Mouse (Mus musculus) T-helper 1 cell (primary cell): ENCODE results near the gene Chd3.

Source experiments
- in situ Hi-C: fragments of 300-600 bp; cut with MboI, MseI; formaldehyde crosslinking; loops from one replicate; pipeline ENCODE4 v1.15.1; 2025; ENCODE audit warnings: high pct_unique_total_duplicates

Gene Chd3

GRCm38 (mm10) chr11:69366855-69367615 is 2.2 kb downstream of the Chd3 start:
- in situ Hi-C loops, result no loop called here

GRCm38 (mm10) chr11:69366157-69366854 is 2.9 kb downstream of the Chd3 start:
- in situ Hi-C loops, result no loop called here

GRCm38 (mm10) chr11:69365722-69366121 is 3.5 kb downstream of the Chd3 start:
- in situ Hi-C loops, result no loop called here

DNA sequence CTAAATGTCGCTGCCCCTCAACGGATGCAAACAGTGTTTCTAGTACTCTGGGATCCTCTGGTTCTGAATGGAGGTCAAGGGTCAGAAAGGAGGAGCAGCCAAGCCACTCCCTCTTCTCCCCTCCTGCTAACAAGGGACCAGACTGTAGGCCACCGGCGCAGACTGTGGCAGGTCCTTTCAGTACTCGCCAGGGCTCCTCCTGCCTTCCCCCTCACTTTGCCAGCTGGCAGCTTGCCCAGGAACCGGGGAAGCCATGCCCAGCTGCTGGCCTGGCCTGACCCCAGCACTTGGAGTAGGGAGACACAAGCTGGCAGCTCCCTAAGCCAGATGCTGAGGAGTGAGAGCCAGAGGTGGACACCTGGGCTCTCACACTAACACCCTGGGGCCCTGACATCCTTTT is 4.3 kb downstream of the Chd3 start:
- in situ Hi-C loops, result loop anchor here (5.0 kb wide), 1 partner anchor 103 kb away; no protein-coding TSS in a partner anchor

DNA sequence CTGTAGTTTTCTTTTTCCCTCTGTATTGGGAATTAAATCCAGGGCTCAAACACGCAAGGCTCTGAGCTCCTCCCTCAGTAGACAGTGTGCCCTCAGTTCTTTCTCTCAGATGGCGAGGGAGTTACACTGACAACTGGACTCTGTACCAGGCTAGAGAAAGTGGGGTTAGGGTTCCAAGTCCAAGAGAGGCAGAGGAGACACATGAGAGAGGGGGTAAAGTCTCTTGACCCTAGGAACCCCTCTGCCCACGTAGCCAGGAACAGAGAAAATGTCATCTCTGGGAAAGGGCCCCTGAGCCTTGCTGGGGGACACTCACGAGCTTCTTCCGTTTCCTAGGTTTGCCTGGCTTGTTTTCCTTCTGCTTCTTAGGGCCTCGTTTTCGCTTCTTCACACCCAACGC is 4.8 kb downstream of the Chd3 start:
- in situ Hi-C loops, result loop anchor here (5.0 kb wide), 1 partner anchor 102 kb away; no protein-coding TSS in a partner anchor

GRCm38 (mm10) chr11:69362479-69362878 is 6.7 kb downstream of the Chd3 start:
- in situ Hi-C loops, result loop anchor here (5.0 kb wide), 1 partner anchor 100 kb away; no protein-coding TSS in a partner anchor

- in situ Hi-C loops, result loop anchor here (5.0 kb wide), 1 partner anchor 100 kb away; no protein-coding TSS in a partner anchor
These were observed 7.2 kb downstream of the Chd3 start for GRCm38 (mm10) chr11:69362021-69362420.

GRCm38 (mm10) chr11:69357690-69358089 is 11.5 kb downstream of the Chd3 start:
- in situ Hi-C loops, result no loop called here

- in situ Hi-C loops, result no loop called here
These were observed 12.7 kb downstream of the Chd3 start for GRCm38 (mm10) chr11:69356544-69356943.

- in situ Hi-C loops, result no loop called here
These were observed 22.8 kb downstream of the Chd3 start for GRCm38 (mm10) chr11:69346441-69346840.

DNA sequence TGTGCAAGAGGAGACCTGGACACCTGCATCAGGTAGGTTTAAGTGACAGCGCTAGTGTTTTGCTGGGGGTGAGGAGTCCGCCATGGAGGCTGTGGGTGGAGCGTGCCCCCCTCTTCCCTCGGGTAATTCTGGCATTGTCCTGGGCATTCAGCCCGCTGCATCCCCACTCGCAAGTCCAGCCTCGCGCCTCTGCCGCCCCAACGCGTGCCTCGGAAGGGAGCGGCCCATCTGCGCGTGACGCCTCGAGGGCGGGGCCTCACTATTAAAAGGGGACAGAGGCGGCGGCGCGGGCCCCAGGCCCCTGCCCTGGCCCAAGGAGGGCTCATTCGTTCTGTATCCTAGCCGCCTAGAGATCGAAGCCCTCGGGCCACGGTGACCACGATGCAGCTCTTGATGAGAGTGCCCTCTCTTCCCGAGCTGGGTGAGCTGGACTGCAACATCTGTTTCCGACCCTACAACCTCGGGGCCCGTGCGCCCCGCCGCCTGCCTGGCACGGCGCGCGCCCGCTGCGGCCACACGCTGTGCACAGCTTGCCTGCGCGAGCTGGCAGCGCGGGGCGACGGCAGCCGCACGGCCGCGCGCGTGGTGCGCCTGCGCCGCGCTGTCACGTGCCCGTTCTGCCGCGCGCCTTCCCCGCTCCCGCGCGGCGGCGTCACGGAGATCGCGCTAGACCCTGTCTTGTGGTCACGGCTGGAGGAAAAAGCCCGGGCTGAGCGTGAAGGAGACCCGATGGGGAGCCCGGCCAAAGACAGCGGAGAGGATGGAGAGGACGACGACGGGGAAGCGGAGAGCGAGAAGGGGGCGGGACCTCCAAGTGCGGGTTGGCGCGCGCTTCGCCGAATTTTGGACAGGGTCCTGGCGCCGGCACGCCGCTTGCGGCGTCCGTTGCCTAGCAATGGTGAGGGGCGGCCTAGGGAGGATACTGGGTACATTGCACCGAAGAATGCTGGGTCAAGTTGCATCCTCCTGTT is 28.8 kb downstream of the Chd3 start, which contains the start of gene Rnf227:
Rnf227 (plus strand) TSS at position 301 of the 971 bp plus-strand sequence.
- in situ Hi-C loops, result no loop called here

- in situ Hi-C loops, result no loop called here
These were observed 34.4 kb downstream of the Chd3 start for GRCm38 (mm10) chr11:69334796-69335195.

GRCm38 (mm10) chr11:69333922-69334321 is 35.3 kb downstream of the Chd3 start:
- in situ Hi-C loops, result no loop called here

DNA sequence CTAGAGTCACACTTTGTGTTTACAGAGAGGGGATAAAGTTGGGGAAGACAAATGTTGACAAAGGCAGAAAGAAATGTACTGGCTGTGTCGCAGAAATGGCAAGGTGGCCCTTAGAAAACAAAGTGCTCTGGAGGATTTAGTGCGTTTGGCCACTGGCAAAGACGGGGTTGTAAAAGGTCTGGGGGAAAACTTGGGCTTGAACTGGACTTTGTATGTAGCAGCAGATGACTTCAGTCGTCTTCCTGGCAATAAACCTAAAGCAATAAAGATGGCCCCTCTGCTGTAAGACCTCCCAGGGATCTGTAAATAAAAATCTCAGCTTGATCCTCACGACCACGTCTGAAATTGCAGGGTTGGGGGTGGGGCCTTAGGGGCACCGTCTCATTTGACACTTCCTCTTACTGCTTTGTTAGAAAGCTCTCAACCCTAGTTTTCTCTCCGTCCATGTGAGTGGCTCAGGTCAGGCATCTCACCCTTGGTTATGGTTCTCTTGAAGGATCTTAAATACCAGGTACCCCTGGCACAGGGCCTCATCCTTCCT is 36.4 kb downstream of the Chd3 start:
- in situ Hi-C loops, result no loop called here

DNA sequence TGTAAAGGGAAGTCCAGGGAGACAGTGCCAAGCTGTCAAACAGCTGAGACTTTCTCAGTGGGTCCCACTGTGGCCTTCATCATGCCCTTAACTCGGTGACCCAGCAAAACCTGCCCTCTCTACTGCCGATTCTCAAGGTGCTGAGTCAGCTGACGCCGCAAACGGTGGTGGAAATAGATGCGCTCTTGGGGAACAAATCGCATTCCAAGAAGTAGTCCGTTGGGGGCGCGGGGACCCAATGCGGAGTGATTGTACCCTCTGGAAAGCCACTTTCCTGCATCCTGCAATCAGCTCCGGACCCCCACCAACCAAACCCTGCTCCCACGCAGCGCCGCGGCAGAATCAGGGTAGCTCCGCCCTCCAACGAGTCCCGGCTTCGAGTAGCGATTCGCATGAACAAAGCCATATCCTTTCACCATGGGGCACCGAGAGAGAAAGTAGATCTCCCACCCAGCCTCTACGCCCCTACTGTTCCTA is 37.2 kb downstream of the Chd3 start:
- in situ Hi-C loops, result no loop called here

DNA sequence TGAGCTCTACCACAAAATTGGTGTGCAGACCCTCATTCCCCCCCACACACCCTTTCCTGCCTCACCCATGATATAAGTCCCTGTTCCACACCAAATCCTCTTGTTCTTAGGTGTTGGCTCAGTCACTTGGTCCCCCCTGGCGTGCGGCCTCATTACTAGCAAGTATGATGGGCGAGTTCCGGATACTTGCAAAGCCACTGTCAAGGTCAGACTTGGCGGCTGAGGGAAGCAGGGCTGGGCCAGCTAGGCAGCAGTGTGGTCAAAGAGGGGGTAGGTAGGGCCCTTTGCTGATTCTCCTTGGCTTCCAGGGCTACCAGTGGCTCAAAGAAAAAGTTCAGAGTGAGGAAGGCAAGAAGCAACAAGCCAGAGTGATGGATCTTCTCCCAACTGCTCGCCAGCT is 38.1 kb downstream of the Chd3 start:
- in situ Hi-C loops, result no loop called here

- in situ Hi-C loops, result no loop called here
These were observed 40.7 kb downstream of the Chd3 start for GRCm38 (mm10) chr11:69328517-69328916.

- in situ Hi-C loops, result no loop called here
These were observed 41.6 kb downstream of the Chd3 start for GRCm38 (mm10) chr11:69327648-69328047.

DNA sequence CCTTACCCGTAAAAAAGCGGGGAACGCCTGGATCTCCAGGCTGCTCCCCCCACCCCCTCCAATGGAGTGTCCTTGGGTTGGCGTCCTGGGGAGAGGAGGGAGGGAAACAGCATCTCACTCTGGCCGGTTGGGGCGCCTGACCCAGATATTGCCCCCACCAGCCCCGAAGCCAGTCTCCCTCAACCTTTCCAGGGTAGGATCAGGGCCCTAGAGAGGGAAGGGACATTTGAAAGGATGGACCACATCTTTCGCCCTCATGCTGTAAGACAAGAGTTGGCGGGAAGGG is 42.1 kb downstream of the Chd3 start:
- in situ Hi-C loops, result no loop called here

DNA sequence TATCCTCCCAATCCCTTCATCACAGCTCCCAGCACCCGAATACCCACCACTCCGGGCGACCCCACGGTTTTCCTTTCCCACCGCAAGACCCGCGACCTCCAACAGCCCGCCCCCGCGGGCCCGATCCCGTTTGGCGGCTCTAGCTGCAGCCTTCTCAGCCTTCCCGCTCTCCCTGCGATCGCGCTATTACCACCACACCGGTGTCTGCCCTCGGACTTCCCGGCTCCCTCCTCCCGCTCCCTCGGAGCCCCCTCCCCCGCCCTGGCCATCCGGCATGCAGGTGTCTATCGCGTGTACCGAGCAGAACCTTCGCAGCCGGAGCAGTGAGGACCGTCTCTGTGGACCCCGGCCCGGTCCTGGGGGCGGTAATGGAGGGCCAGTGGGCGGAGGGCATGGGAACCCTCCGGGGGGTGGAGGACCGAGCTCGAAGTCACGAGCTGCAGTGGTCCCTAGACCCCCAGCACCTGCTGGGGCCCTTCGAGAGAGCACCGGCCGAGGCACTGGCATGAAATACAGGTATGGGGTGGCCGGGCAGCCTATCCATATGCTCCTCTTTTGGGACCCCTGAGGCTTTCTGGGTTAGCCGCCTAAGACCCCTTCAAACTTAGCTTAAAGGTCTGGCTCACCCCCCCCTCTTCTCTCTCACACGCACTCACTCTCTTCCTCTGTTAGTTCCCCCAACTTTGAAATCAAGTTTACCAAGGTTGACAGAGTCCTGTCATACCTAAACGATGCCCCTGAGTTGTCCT is 42.6 kb downstream of the Chd3 start:
- in situ Hi-C loops, result no loop called here
